Mouse (Mus musculus) liver, adult 2 months (tissue): Measurements from ENCODE around the gene Traf5. TPM values are rescaled to one million over a fixed set of nuclear protein-coding genes. Genes with fewer than 3 reads are reported as not detected.

Source experiments
- DNase-seq: peaks from one replicate; pipeline ENCODE4 v3.0.0-alpha.2; 2011; ENCODE audit warnings: low read depth, low spot score; ENCODE audit errors: extremely low read depth
- H3K27ac ChIP-seq: fragments of 200-500 bp; replicated peaks from 2 replicates; pipeline ENCODE4 v1.5.1; 2012; ENCODE audit warnings: low read depth, mild to moderate bottlenecking, control low read depth, inconsistent platforms, low read length; ENCODE audit not compliant: insufficient read depth
- H3K27me3 ChIP-seq: fragments of 200-500 bp; 2 replicates; pipeline ENCODE4 v1.6.1; 2012; ENCODE audit warnings: mild to moderate bottlenecking, moderate library complexity, low read length, inconsistent platforms; ENCODE audit not compliant: control insufficient read depth, insufficient read depth
- H3K36me3 ChIP-seq: fragments of 200-500 bp; 2 replicates; pipeline ENCODE4 v1.6.1; 2012; ENCODE audit warnings: low read length, inconsistent platforms; ENCODE audit not compliant: control insufficient read depth, insufficient read depth
- H3K4me1 ChIP-seq: fragments of 200-500 bp; 2 replicates; pipeline ENCODE4 v1.6.1; 2011; ENCODE audit warnings: low read length; ENCODE audit not compliant: control insufficient read depth, insufficient read depth
- H3K4me3 ChIP-seq: fragments of 200-500 bp; 2 replicates; pipeline ENCODE4 v1.5.1; 2011; ENCODE audit warnings: low read depth, mild to moderate bottlenecking, control low read depth, low read length, moderate library complexity; ENCODE audit not compliant: insufficient read depth
- H3K79me2 ChIP-seq: fragments of 200-500 bp; 2 replicates; pipeline ENCODE4 v1.6.1; 2012; ENCODE audit warnings: inconsistent platforms, mild to moderate bottlenecking, low read length, moderate library complexity; ENCODE audit not compliant: control insufficient read depth, insufficient read depth
- H3K9ac ChIP-seq: fragments of 200-500 bp; 2 replicates; pipeline ENCODE4 v1.6.1; 2012; ENCODE audit warnings: low read depth, mild to moderate bottlenecking, control low read depth, inconsistent platforms, low read length
- CTCF ChIP-seq: fragments of 200-500 bp; IDR thresholded peaks from 2 replicates; pipeline ENCODE4 v1.5.1; 2011; ENCODE audit warnings: low read depth, low read length, control low read depth
- POLR2A ChIP-seq: fragments of 200-500 bp; IDR thresholded peaks from 2 replicates; pipeline ENCODE4 v1.6.1; 2011; ENCODE audit warnings: low read length, control low read depth; ENCODE audit not compliant: insufficient read depth; ENCODE audit errors: extremely low read depth
- WGBS: fragments of 180-500 bp; shearing (Covaris S2); methylation state at CpG from one replicate; pipeline ENCODE4 v1.1.7; 2018; 5-methylcytosine and 5-hydroxymethylcytosine counted together
- polyA plus RNA-seq: library from polyadenylated mRNA; depleted of rRNA; stranded (reverse); fragments of >200 nt; gene quantifications from 2 replicates; pipeline ENCODE4 v1.2.3, GENCODE M21; 2012
- total RNA-seq: library from RNA; depleted of rRNA; stranded (reverse); fragments of >200 nt; gene quantifications from 2 replicates; pipeline ENCODE4 v1.2.3, GENCODE M21; 2014

Traf5 gene
- total and polyA plus RNA-seq, 2 experiments = 3.3 to 7.3 TPM

DNA sequence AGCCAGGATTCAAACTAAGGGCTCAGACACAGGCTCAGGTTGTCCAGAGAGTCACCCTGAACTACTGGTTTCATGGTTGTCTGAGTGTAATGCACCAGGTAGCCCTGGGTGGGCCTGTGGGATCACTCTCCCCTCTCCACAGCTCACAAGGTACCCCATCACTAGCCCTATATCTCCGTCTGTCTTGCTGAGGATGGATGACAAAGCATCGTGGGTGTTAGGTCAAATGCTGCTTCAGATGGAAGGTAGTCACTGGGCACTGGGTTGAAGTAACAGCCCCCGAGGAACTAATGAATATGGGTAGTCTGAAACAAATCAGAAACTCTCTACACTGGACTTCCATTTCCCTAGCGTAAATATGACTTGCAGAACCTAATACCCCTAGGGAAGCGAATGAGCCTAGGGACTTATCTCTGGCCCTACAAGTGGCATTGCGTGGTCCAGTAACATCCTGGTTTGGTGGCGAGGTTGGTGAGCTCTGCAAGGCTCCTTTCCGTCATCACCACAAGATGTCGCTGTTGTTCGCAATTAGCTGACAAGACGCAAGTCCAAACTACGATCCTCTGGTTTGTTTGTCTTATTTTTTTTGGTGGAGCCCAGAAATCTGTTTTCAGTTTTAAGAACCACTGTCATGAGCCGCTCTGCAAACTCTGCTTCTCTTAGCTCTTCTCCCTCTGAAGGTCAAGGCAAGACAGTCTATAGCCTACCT, 127.4 kb downstream of the Traf5 start:
- TF ChIP-seq CTCF = peak; percentile 88
- TF ChIP-seq POLR2A = no peak
- H3K9ac ChIP-seq = no peak overlapping the region; the same call in 1 of the 2 replicates
- no peak overlapping the region for H3K4me3 ChIP-seq
- peak overlapping the region; percentile 70 for H3K27ac ChIP-seq
- no peaks in the 10 kb centered on the region for H3K27me3 ChIP-seq
- H3K36me3 ChIP-seq = no peaks in the 10 kb centered on the region
- peak; percentile 82 for DNase-seq
- WGBS = 11% methylated on average over 13 of the region's 13 CpGs
- no peaks in the 10 kb centered on the region for H3K79me2 ChIP-seq
- peaks cover 13% of the 10 kb centered on the region for H3K4me1 ChIP-seq

DNA sequence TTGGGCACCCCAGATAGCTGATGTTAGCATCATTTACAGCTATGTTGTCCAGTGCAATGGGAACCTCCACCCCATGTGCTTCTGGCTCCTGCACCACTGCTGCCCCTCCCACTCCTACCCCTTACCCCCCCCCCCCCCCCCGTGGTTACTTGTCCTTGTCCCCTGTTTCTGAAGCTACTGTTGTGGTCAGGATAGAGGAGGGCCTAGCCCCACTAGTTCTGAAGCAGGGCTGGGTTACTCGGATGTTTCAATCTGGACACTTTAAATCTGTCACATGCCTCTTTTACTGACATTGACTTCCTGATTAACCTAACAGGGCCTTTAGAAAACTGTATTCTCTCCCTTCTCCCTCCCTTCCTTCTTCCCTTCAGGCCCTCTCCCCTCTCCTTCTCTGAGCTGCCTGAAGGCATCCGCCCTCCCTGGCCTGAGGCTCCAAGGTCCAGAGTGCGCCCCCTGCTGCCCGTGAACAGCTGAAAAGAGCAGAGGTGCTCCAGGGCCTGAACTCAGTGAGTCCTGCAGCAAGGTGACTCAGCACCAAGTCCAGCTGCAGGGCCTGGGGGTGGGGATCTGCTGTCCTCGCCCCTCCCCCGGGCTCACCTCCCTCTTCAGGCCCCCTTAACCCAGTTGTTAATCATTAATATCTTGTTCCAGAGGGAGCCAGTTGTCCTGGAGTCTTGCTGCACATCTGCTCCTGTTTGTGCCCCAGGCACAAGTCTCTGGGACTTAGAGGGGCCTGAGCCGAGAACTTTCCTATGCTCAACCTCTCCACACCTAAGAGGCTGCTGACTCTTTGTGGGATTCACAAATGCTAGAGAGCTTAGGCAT, 128.2 kb downstream of the Traf5 start:
- H3K36me3 ChIP-seq = no peaks in the 10 kb centered on the region
- H3K4me1 ChIP-seq = peaks cover 13% of the 10 kb centered on the region
- no peaks in the 10 kb centered on the region for H3K79me2 ChIP-seq
- WGBS = 14% methylated on average over 8 of the region's 8 CpGs
- DNase-seq = peak; percentile 89
- no peaks in the 10 kb centered on the region for H3K27me3 ChIP-seq
- H3K27ac ChIP-seq = peak overlapping the region; percentile 70
- TF ChIP-seq POLR2A (no peak), CTCF (peak; percentile 93)
- H3K9ac ChIP-seq = no peak overlapping the region
- no peak overlapping the region for H3K4me3 ChIP-seq

DNA sequence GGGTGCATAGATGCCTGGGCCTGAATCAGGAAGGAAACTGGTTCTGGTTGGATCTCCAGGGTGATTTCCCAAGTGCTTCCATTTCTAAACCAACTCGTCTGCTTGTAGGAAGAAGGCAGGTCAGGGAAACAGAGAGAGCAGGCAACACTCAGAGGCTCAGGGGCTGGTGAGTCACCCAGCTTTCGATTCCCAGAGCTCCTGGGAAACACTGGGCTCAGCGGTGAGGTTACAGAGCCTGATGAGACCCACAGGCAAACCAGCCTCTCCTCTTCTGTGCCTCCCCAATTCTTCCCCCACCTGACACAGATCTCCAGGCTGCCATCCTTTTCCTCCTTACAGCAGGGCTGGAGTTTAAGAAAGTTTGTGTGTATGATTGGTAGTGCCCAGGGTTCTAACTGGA, 128.9 kb downstream of the Traf5 start:
- DNase-seq = no peak
- Histone ChIP-seq H3K9ac (no peak overlapping the region), H3K79me2 (peaks cover 3% of the 10 kb centered on the region; the same call in 1 of the 2 replicates), H3K27me3 (no peaks in the 10 kb centered on the region), H3K36me3 (no peaks in the 10 kb centered on the region), H3K4me3 (no peak overlapping the region), H3K27ac (no peak overlapping the region), H3K4me1 (peaks cover 13% of the 10 kb centered on the region)
- 80% methylated on average over 3 of the region's 3 CpGs for whole genome bisulfite sequencing
- no peak for TF ChIP-seq POLR2A
- no peak for TF ChIP-seq CTCF

GRCm38 (mm10) chr1:191960946-191961345, 131.4 kb downstream of the Traf5 start:
- 78% methylated on average over 2 of the region's 2 CpGs for whole genome bisulfite sequencing
- no peak overlapping the region for H3K27ac ChIP-seq
- no peak for DNase-seq
- no peak overlapping the region for H3K4me3 ChIP-seq
- TF ChIP-seq CTCF = no peak
- no peak for TF ChIP-seq POLR2A
- H3K79me2 ChIP-seq = peaks cover 3% of the 10 kb centered on the region; the same call in 1 of the 2 replicates
- H3K27me3 ChIP-seq = no peaks in the 10 kb centered on the region
- no peak overlapping the region for H3K9ac ChIP-seq
- H3K36me3 ChIP-seq = no peaks in the 10 kb centered on the region
- H3K4me1 ChIP-seq = peaks cover 24% of the 10 kb centered on the region

DNA sequence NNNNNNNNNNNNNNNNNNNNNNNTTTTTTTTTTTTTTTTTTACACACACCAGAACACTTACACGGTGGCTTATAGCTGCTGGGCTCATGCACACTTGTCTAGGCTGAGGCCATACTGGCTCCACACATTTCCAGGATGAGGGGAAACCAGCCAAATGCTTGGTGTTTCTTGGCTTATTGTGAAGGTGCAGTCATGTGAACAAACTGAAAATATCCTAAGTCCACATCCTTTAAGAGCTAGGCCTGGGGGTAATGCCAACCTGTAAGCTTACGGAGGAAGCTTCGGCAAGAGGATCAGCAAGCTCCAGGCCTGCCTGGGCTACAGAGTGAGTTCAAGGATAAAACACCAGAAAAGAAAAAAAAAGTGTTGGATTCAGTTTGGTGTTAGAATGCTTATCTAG, 135.0 kb downstream of the Traf5 start:
- no peak overlapping the region for H3K9ac ChIP-seq
- H3K4me1 ChIP-seq = peaks cover 26% of the 10 kb centered on the region
- H3K27me3 ChIP-seq = no peaks in the 10 kb centered on the region
- TF ChIP-seq CTCF (no peak), POLR2A (no peak)
- H3K27ac ChIP-seq = peak overlapping the region; percentile 97
- H3K79me2 ChIP-seq = peaks cover 6% of the 10 kb centered on the region; the same call in 1 of the 2 replicates
- peak; percentile 93 for DNase-seq
- H3K4me3 ChIP-seq = no peak overlapping the region
- no peaks in the 10 kb centered on the region for H3K36me3 ChIP-seq
- 9% methylated on average over 3 of the region's 3 CpGs for WGBS
